Comparison of ENCODE assay signal across 17 mouse cellular contexts in genomic region chr3:97974197-97974770, GRCm38 (mm10).
"Had no signal": no experiment of that assay in that cellular context is flagged by ENCODE, and none has a peak within 500 bp of the region (broad histone marks: within the 10 kb centered on the region; RNA-seq: fewer than 3 reads in every experiment).

No protein-coding gene starts in this region.

- ATAC-seq: liver, postnatal 0 days; midbrain, embryonic 13.5 days; midbrain, embryonic 15.5 days had no signal

- H3K9ac ChIP-seq: liver, embryonic 13.5 days; liver, embryonic 15.5 days; liver, postnatal 0 days; midbrain, embryonic 13.5 days; midbrain, embryonic 15.5 days; neural tube, embryonic 12.5 days; stomach, embryonic 15.5 days had no signal

- H3K36me3 ChIP-seq: liver, embryonic 13.5 days; liver, embryonic 15.5 days; midbrain, embryonic 13.5 days; midbrain, embryonic 15.5 days; neural tube, embryonic 12.5 days; stomach, embryonic 15.5 days had no signal

- DNase-seq: liver, embryonic 13.5 days; liver, postnatal 0 days; lung, postnatal 14 days; right cerebral cortex, postnatal 14 days; thymus, adult 2 months; thymus, postnatal 25 days; thymus, postnatal 4 days had no signal

- H3K9me3 ChIP-seq: liver, embryonic 13.5 days; liver, embryonic 15.5 days; midbrain, embryonic 13.5 days; midbrain, embryonic 15.5 days; neural tube, embryonic 12.5 days; stomach, embryonic 15.5 days had no signal

- H3K4me2 ChIP-seq: liver, embryonic 11.5 days; liver, embryonic 13.5 days; liver, embryonic 15.5 days; midbrain, embryonic 11.5 days; midbrain, embryonic 13.5 days; midbrain, embryonic 15.5 days; neural tube, embryonic 12.5 days; stomach, embryonic 15.5 days had no signal

- H3K4me3 ChIP-seq: liver, embryonic 13.5 days; liver, embryonic 15.5 days; megakaryocyte, embryonic 14.5 days; midbrain, embryonic 13.5 days; midbrain, embryonic 15.5 days; neural tube, embryonic 12.5 days; stomach, embryonic 15.5 days had no signal

- H3K27ac ChIP-seq: liver, embryonic 13.5 days; liver, embryonic 15.5 days; macrophage; midbrain, embryonic 13.5 days; midbrain, embryonic 15.5 days; neural tube, embryonic 12.5 days; stomach, embryonic 15.5 days; stomach, postnatal 0 days had no signal

- H3K4me1 ChIP-seq: midbrain, embryonic 13.5 days; midbrain, embryonic 15.5 days had no signal

- H3K27me3 ChIP-seq: liver, embryonic 13.5 days; liver, embryonic 15.5 days; midbrain, embryonic 15.5 days; neural tube, embryonic 12.5 days; stomach, embryonic 15.5 days had no signal
